Mouse (Mus musculus) myocyte (in vitro differentiated cells): Measurements from ENCODE around the gene Dcun1d3. TPM values are rescaled to one million over a fixed set of nuclear protein-coding genes. Genes with fewer than 3 reads are reported as not detected.

Experiments
- H3K27me3 ChIP-seq: one replicate; pipeline ENCODE4 v1.6.1; 2011; ENCODE audit not compliant: control insufficient read depth, insufficient read depth, insufficient read length
- H3K36me3 ChIP-seq: one replicate; pipeline ENCODE4 v1.6.1; 2011; ENCODE audit not compliant: control insufficient read depth, insufficient read depth
- H3K4me2 ChIP-seq: one replicate; pipeline ENCODE4 v1.6.1; 2011; ENCODE audit warnings: low read depth, control low read depth
- H3K4me3 ChIP-seq: one replicate; pipeline ENCODE4 v1.5.1; 2011; ENCODE audit warnings: mild to moderate bottlenecking, control low read depth, moderate library complexity
- H3K79me2 ChIP-seq: one replicate; pipeline ENCODE4 v1.6.1; 2011; ENCODE audit not compliant: control insufficient read depth, insufficient read depth
- H3ac ChIP-seq: one replicate; pipeline ENCODE4 v1.6.1; 2011; ENCODE audit not compliant: control insufficient read depth, insufficient read length
- CEBPB ChIP-seq: IDR thresholded peaks from 2 replicates; pipeline ENCODE4 v1.6.1; 2011; ENCODE audit warnings: mild to moderate bottlenecking, moderate library complexity; ENCODE audit not compliant: poor library complexity, insufficient read depth, severe bottlenecking
- E2F4 ChIP-seq: IDR thresholded peaks from one replicate; pipeline ENCODE4 v1.6.1; 2011; ENCODE audit warnings: mild to moderate bottlenecking, control low read depth, moderate library complexity; ENCODE audit not compliant: insufficient read depth
- MAX ChIP-seq: IDR thresholded peaks from one replicate; pipeline ENCODE4 v1.6.1; 2011; ENCODE audit warnings: low read depth, mild to moderate bottlenecking, control low read depth
- MYOD1 ChIP-seq, 3 experiments: IDR thresholded peaks; one replicate each; pipeline ENCODE4 v1.6.1; 2011; ENCODE audit warnings: control low read depth in 2 of 3, low read depth in 2 of 3, mild to moderate bottlenecking in 2 of 3, moderate library complexity in 1 of 3; ENCODE audit not compliant: insufficient read length in 2 of 3, control insufficient read depth in 1 of 3
- MYOG ChIP-seq, 3 experiments: IDR thresholded peaks; one replicate each; pipeline ENCODE4 v1.6.1; 2011; ENCODE audit warnings: control low read depth in 2 of 3, low read depth in 2 of 3, mild to moderate bottlenecking in 2 of 3; ENCODE audit not compliant: insufficient read length in 2 of 3, control insufficient read depth in 1 of 3, insufficient read depth in 1 of 3
- POLR2A ChIP-seq: IDR thresholded peaks from one replicate; pipeline ENCODE4 v1.6.1; 2011; ENCODE audit warnings: low read depth, mild to moderate bottlenecking, control low read depth, moderate library complexity; ENCODE audit not compliant: insufficient read length
- POLR2AphosphoS2 ChIP-seq: IDR thresholded peaks from one replicate; pipeline ENCODE4 v1.6.1; 2011; ENCODE audit warnings: low read depth, control low read depth; ENCODE audit not compliant: insufficient read length
- REST ChIP-seq: IDR thresholded peaks from one replicate; pipeline ENCODE4 v1.6.1; 2011; ENCODE audit warnings: mild to moderate bottlenecking, control low read depth, moderate library complexity; ENCODE audit not compliant: insufficient read depth, insufficient read length
- SRF ChIP-seq: IDR thresholded peaks from one replicate; pipeline ENCODE4 v1.6.1; 2011; ENCODE audit warnings: low read depth; ENCODE audit not compliant: control insufficient read depth, insufficient read length
- TCF12 ChIP-seq: IDR thresholded peaks from one replicate; pipeline ENCODE4 v1.6.1; 2011; ENCODE audit warnings: mild to moderate bottlenecking, control low read depth; ENCODE audit not compliant: poor library complexity, insufficient read depth, severe bottlenecking
- TCF3 ChIP-seq: IDR thresholded peaks from one replicate; pipeline ENCODE4 v1.6.1; 2011; ENCODE audit warnings: low read depth, control low read depth; ENCODE audit not compliant: insufficient read length
- USF1 ChIP-seq: IDR thresholded peaks from one replicate; pipeline ENCODE4 v1.6.1; 2011; ENCODE audit warnings: low read depth, mild to moderate bottlenecking, control low read depth, moderate library complexity
- polyA plus RNA-seq: library from polyadenylated mRNA; unstranded; fragments of >200 nt; fragmentation: generic; extraction: Trizol; gene quantifications from one replicate; pipeline ENCODE4 v1.2.1, GENCODE M21; 2012; ENCODE audit warnings: missing spikeins

The Dcun1d3 gene
- polyA plus RNA-seq, 1 experiment, result 8.8 TPM

DNA sequence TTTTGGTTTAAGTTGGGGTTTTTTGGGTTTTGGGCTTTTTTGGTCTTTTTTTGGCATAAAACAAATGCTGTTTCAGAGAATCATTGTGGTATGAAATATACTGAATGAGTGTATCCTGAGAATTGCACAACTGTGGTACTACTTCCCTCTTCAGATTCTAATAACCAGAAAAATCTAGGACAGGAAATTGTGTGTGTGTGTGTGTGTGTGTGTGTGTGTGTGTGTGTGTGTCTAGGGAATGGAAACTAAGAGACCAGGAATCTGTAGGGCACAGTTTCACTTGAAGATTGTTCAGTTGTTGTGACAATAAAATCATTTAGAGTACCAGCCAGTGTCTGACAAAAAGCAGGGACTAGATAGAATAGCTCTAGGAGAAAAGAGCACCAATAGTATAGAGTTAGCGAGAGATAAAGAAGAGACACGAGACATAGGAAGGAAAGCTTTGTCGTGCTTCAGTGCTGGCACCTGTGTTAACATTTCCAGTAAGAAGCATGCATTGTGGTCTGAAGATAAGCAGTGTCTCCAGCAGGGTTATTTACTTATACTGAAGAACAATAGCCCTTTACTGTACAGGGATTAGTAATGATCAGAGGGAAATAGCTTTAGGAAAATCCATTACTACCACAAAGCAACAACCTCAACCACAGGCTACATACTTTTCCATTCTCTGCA lies 3.4 kb upstream of the Dcun1d3 start:
- Histone ChIP-seq H3K36me3 (no peaks in the 10 kb centered on the region), H3ac (no peak overlapping the region), H3K4me2 (no peak overlapping the region), H3K4me3 (no peak overlapping the region), H3K79me2 (peaks cover 8% of the 10 kb centered on the region), H3K27me3 (no peaks in the 10 kb centered on the region)
- TF ChIP-seq REST (no peak), TCF12 (no peak)

- H3K4me2 ChIP-seq, result no peak overlapping the region
- H3K79me2 ChIP-seq, result peaks cover 19% of the 10 kb centered on the region
- no peak overlapping the region for H3K4me3 ChIP-seq
- no peaks in the 10 kb centered on the region for H3K27me3 ChIP-seq
- H3K36me3 ChIP-seq, result no peaks in the 10 kb centered on the region
- H3ac ChIP-seq, result no peak overlapping the region
- no peak for TF ChIP-seq TCF3
- no peak for TF ChIP-seq MAX
- TF ChIP-seq CEBPB, result no peak
- no peak for TF ChIP-seq MYOD1 (IDR thresholded peaks at IDR 0.05; ENCODE audit: control insufficient read depth in 1 of 3, insufficient read length in 2 of 3, low read depth in 2 of 3)
- TF ChIP-seq REST, result no peak
- no peak for TF ChIP-seq SRF
- TF ChIP-seq POLR2A, result no peak
- no peak for TF ChIP-seq POLR2AphosphoS2
- TF ChIP-seq TCF12, result no peak
- no peak for TF ChIP-seq MYOG (IDR thresholded peaks at IDR 0.05; ENCODE audit: control insufficient read depth in 1 of 3, insufficient read depth in 1 of 3, insufficient read length in 2 of 3, low read depth in 2 of 3)
- TF ChIP-seq E2F4, result no peak
- TF ChIP-seq USF1, result no peak
Measured at GRCm38 (mm10) chr7:119898247-119898856, 2.3 kb upstream of the Dcun1d3 start.

DNA sequence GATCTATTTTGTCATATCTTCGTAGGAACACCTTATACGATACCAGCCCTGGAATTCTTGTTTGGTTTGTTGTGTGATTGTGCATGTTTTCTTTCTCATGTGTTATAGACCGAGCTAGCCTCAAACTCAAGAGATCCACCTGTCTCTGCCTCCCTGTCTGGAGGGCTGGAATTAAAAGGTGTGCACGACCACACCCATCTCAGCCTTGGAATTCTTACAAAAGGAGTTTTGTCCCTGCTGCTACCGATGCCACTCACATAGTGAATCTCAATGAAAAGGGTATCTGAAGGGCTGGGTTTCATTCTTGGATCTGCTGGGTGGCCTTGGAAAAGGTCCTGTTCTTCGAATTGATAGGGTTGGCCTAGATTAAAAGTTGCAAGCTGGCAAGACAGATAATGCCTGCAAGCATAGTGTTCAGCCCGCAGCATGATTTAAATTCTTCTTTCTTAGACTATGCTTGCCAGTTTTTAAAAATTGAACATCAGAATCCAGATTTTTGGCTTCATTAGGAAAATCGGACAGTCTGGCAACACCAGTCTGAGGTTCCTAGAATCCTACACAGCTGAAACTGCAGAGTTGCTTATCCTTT lies 1.5 kb upstream of the Dcun1d3 start:
- no peak overlapping the region for H3K4me2 ChIP-seq
- TF ChIP-seq TCF12 (no peak), MYOG (IDR thresholded peaks at IDR 0.05; ENCODE audit: control insufficient read depth in 1 of 3, insufficient read depth in 1 of 3, insufficient read length in 2 of 3, low read depth in 2 of 3) (no peak), USF1 (no peak), SRF (no peak), CEBPB (no peak)

DNA sequence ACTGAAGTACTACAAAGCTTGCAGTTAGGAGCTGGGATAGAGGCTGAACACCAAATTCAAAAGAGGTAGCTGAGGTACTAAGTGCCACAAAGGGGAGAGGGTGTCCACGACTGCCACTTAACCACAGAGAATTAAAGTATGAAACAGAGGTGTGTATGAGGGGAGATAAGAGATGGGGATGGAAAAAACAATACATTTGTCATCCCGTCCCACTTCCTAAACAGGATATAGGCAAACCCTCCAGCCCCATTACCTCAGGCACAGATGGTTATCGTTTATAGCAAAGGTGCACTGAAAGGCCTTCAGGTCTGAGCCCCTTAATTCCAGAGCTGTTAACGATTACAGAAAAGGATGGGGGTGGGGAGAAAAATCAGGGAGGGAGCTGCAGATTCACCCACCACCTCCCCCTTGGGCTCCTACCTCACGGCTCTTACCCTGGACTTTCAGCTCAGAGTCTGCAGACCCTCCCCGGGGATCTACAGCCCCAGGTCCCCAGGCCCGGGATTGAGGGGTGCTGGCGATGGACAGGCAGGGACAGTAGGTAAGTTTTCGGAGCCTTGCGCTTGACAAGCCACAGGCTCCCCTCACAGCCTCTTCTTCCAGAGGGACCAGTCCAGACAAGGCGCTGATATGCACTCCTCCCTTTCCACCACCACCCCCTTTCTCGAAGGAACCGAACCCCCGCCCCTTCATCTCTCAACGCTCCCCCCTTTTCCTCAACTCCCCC lies 1.1 kb downstream of the Dcun1d3 start:
- H3ac ChIP-seq, result peak overlapping the region; percentile 77
- peak overlapping the region; percentile 89 for H3K4me2 ChIP-seq
- no peaks in the 10 kb centered on the region for H3K27me3 ChIP-seq
- H3K4me3 ChIP-seq, result peak overlapping the region; percentile 84
- peaks cover 52% of the 10 kb centered on the region for H3K79me2 ChIP-seq
- H3K36me3 ChIP-seq, result no peaks in the 10 kb centered on the region
- TF ChIP-seq MAX (no peak), POLR2AphosphoS2 (no peak), MYOD1 (IDR thresholded peaks at IDR 0.05; ENCODE audit: control insufficient read depth in 1 of 3, insufficient read length in 2 of 3, low read depth in 2 of 3) (no peak), TCF3 (no peak), E2F4 (no peak), CEBPB (no peak), POLR2A (no peak), MYOG (IDR thresholded peaks at IDR 0.05; ENCODE audit: control insufficient read depth in 1 of 3, insufficient read depth in 1 of 3, insufficient read length in 2 of 3, low read depth in 2 of 3) (no peak), REST (no peak), USF1 (no peak), SRF (no peak), TCF12 (no peak)

More for the DNA sequence above, 1.5 kb upstream of the Dcun1d3 start:
- H3ac ChIP-seq, result no peak overlapping the region
- H3K27me3 ChIP-seq, result no peaks in the 10 kb centered on the region
- no peaks in the 10 kb centered on the region for H3K36me3 ChIP-seq
- H3K79me2 ChIP-seq, result peaks cover 27% of the 10 kb centered on the region
- H3K4me3 ChIP-seq, result no peak overlapping the region
